In the genomic region with DNA sequence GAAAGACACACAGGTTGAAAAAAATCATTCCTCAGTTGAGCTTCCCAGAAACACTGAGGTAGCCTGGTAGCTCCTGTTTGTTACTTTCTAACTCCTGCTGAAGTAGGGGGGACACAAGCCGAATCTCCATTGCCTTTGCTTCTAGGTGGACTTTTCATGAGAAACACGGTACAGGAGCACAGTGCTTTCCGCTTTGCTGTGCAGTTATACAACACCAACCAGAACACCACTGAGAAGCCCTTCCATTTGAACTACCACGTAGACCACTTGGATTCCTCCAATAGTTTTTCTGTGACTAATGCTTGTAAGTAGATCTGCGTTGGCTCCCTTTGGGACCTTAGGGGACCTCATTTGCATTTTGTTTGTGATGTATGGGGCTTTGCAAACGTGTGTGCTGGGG, we compare ENCODE assay signal across 10 mouse cellular contexts. TPM values are rescaled to one million over a fixed set of nuclear protein-coding genes. Genes with fewer than 3 reads are reported as not detected.
DNase-seq lines count a peak whose midpoint lies in the region; ATAC-seq and TF ChIP-seq lines count a peak whose summit lies in the region.
"Had no signal": no experiment of that assay in that cellular context is flagged by ENCODE, and none has a peak within 500 bp of the region (broad histone marks: within the 10 kb centered on the region; RNA-seq: fewer than 3 reads in every experiment).

No protein-coding gene starts in this region.

- no peak for TF ChIP-seq CTCF in kidney, adult 2 months (conservative IDR thresholded peaks at IDR 0.05; ENCODE audit: insufficient read depth, insufficient read length, low read depth, low read length)

- 40% methylated on average over 6 of the region's 6 CpGs for WGBS in kidney, adult 2 months
- WGBS in hindbrain, embryonic 14.5 days, result 19% methylated on average over 6 of the region's 6 CpGs
- 16% methylated on average over 6 of the region's 6 CpGs for WGBS in midbrain, embryonic 14.5 days

- no peak for TF ChIP-seq POLR2A in kidney, adult 2 months (IDR thresholded peaks at IDR 0.05; ENCODE audit: low read depth, low read length)

- peak overlapping the region; percentile 60; the same call in 1 of the 2 replicates for H3K9ac ChIP-seq in hindbrain, embryonic 14.5 days
- H3K9ac ChIP-seq in midbrain, embryonic 14.5 days (replicated peaks; ENCODE audit: low read length), result peak overlapping the region; percentile 49; the same call in 1 of the 2 replicates

- peak overlapping the region; percentile 67 for H3K4me2 ChIP-seq in hindbrain, embryonic 14.5 days (replicated peaks)
- peak overlapping the region; percentile 70 for H3K4me2 ChIP-seq in midbrain, embryonic 14.5 days (ENCODE audit: low read length)

- no peaks in the 10 kb centered on the region for H3K36me3 ChIP-seq in kidney, adult 2 months (ENCODE audit: control insufficient read depth, insufficient read depth, low read length)
- no peaks in the 10 kb centered on the region for H3K36me3 ChIP-seq in hindbrain, embryonic 14.5 days (replicated peaks; ENCODE audit: control insufficient read depth, insufficient read depth)
- H3K36me3 ChIP-seq in midbrain, embryonic 14.5 days (ENCODE audit: control insufficient read depth, insufficient read depth, low read length), result no peaks in the 10 kb centered on the region

- no peaks in the 10 kb centered on the region for H3K27me3 ChIP-seq in kidney, adult 2 months (replicated peaks; ENCODE audit: control insufficient read depth, insufficient read depth, low read length)
- no peaks in the 10 kb centered on the region for H3K27me3 ChIP-seq in hindbrain, embryonic 14.5 days (ENCODE audit: control insufficient read depth, insufficient read depth, low read length)
- no peaks in the 10 kb centered on the region for H3K27me3 ChIP-seq in midbrain, embryonic 14.5 days (ENCODE audit: control insufficient read depth, insufficient read depth, low read length)

- peak overlapping the region; percentile 38; the same call in 1 of the 2 replicates for H3K27ac ChIP-seq in kidney, adult 2 months (ENCODE audit: insufficient read depth, low read depth, low read length)
- H3K27ac ChIP-seq in brown adipose tissue, adult 24 weeks (replicated peaks; ENCODE audit: low read depth, low read length), result no peak overlapping the region
- 0 out of 2 replicates have a peak overlapping the region, but pooled peaks have one; percentile 62 for H3K27ac ChIP-seq in hindbrain, embryonic 14.5 days
- no peak overlapping the region for H3K27ac ChIP-seq in midbrain, embryonic 14.5 days (replicated peaks; ENCODE audit: low read depth, low read length)

- H3K4me1 ChIP-seq in kidney, adult 2 months (ENCODE audit: control insufficient read depth, insufficient read depth, low read length), result no peaks in the 10 kb centered on the region; the same call in 1 of the 2 replicates
- no peaks in the 10 kb centered on the region for H3K4me1 ChIP-seq in brown adipose tissue, adult 24 weeks (ENCODE audit: control insufficient read depth, insufficient read depth, insufficient read length, low read length)
- H3K4me1 ChIP-seq in hindbrain, embryonic 14.5 days (replicated peaks; ENCODE audit: control insufficient read depth, insufficient read depth, low read length), result 0 out of 2 replicates have a peak, but pooled peaks cover 3% of the 10 kb centered on the region
- H3K4me1 ChIP-seq in midbrain, embryonic 14.5 days (ENCODE audit: control insufficient read depth, insufficient read depth, low read length), result 0 out of 2 replicates have a peak, but pooled peaks cover 3% of the 10 kb centered on the region

- peak; percentile 4 for DNase-seq in kidney, adult 2 months
- DNase-seq in kidney, postnatal 25 days, result no peak
- DNase-seq in hindbrain, embryonic 14.5 days (ENCODE audit: low spot score), result no peak
- DNase-seq in midbrain, embryonic 14.5 days, result peak; percentile 11
- DNase-seq in right cerebral cortex, postnatal 14 days, result no peak
- no peak for DNase-seq in natural killer cell, adult 2 months (ENCODE audit: low spot score in 2 of 2)
- DNase-seq: gastrocnemius, postnatal 25 days; spleen, adult 18-20 months had no signal

- no peak for ATAC-seq in hindbrain, embryonic 14.5 days (ENCODE audit: low FRiP score)
- ATAC-seq in midbrain, embryonic 14.5 days (ENCODE audit: low FRiP score, low TSS enrichment), result no peak
- no peak for ATAC-seq in cerebellum, adult (ENCODE audit: insufficient number of reproducible peaks, low FRiP score, low TSS enrichment)

- H3K4me3 ChIP-seq in kidney, adult 2 months (ENCODE audit: insufficient read depth, low read depth, low read length), result peak overlapping the region; percentile 15; the same call in 1 of the 2 replicates
- 0 out of 2 replicates have a peak overlapping the region, but pooled peaks have one; percentile 44 for H3K4me3 ChIP-seq in brown adipose tissue, adult 24 weeks (ENCODE audit: insufficient read depth, low read depth, low read length)
- peak overlapping the region; percentile 49 for H3K4me3 ChIP-seq in hindbrain, embryonic 14.5 days (replicated peaks; ENCODE audit: low read length)
- H3K4me3 ChIP-seq in midbrain, embryonic 14.5 days (replicated peaks; ENCODE audit: low read depth, low read length), result peak overlapping the region; percentile 47

- no peaks in the 10 kb centered on the region for H3K9me3 ChIP-seq in hindbrain, embryonic 14.5 days (ENCODE audit: control insufficient read depth, low read length)
- no peaks in the 10 kb centered on the region for H3K9me3 ChIP-seq in midbrain, embryonic 14.5 days (ENCODE audit: control insufficient read depth, low read length)

RNA-seq across cellular contexts. Expression of gene Gria3, which starts 2.0 kb away (rescaled TPM):
- polyA plus RNA-seq in kidney, adult 2 months (2012; rRNA removed), result 3.1 and 4.3 TPM in 2 replicates
- 0.28 and 1.3 TPM in 2 replicates for polyA plus RNA-seq in brown adipose tissue, adult 24 weeks (2012; ENCODE audit: insufficient read depth, insufficient read length, missing spikeins)
- 17.7 and 18.7 TPM in 2 replicates for polyA plus RNA-seq in hindbrain, embryonic 14.5 days (2014; fragmentation: Nextera tagmentation; extraction: Ambion mirVana)
- polyA plus RNA-seq in midbrain, embryonic 14.5 days (2014; fragmentation: Nextera tagmentation; extraction: Ambion mirVana), result 14.9 and 17.1 TPM in 2 replicates

Comparison
In these comparisons a context has a peak if more than half of its experiments do, and no peak if none do; other contexts are left out.
1. DNase-seq: peak in kidney, adult 2 months (single experiment) and midbrain, embryonic 14.5 days (single experiment); none in kidney, postnatal 25 days (0 of 2), hindbrain, embryonic 14.5 days (single experiment), right cerebral cortex, postnatal 14 days (single experiment) and natural killer cell, adult 2 months (0 of 2).
2. H3K27ac ChIP-seq: peak in kidney, adult 2 months (single experiment) and hindbrain, embryonic 14.5 days (single experiment); none in brown adipose tissue, adult 24 weeks (single experiment) and midbrain, embryonic 14.5 days (single experiment).
3. Peak in every context shown above with its lines, with median percentiles within 50 percentile points of each other: H3K4me3 ChIP-seq.